Mouse (Mus musculus) urinary bladder, postnatal 14 days (tissue): ENCODE data around the gene Sfn.
A peak's percentile ranks its signal among the peaks of the same experiment; 100 is the strongest.

Experiments used
- DNase-seq: peaks from one replicate; pipeline ENCODE4 v3.0.0; 2021; ENCODE audit warnings: low spot score

Sfn gene

DNA sequence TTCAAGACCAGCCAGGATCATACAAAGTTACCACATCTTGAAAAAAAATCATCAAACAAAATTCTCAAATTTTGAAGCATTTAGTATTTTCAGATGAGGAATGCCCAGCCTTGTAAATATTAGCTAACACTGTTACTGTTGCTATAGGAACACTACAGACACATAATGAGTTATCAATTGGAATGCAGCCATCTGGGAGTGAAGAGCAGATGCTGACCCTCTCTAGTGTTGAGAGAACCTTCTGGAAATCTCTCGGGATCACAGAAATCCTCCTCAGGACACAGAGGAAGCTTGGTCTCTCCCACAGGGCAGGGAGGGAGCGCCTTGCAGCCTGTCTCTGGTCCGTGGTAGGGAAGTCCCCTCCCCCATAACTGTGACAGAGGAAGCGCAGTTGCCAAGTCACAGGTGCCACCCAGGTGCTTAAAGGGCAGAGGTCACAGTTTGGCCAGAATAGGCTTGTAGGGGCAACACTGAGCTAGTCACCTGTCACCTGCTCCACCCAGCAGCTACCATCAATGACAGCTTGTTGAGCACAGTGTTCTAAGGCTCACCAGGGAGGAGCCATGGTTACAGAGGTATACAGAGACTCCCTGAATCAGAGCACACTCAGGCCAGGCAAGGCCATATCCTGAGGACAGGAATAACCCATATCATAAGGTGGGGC, 17.6 kb upstream of the Sfn start:
- DNase-seq, result no peak

DNA sequence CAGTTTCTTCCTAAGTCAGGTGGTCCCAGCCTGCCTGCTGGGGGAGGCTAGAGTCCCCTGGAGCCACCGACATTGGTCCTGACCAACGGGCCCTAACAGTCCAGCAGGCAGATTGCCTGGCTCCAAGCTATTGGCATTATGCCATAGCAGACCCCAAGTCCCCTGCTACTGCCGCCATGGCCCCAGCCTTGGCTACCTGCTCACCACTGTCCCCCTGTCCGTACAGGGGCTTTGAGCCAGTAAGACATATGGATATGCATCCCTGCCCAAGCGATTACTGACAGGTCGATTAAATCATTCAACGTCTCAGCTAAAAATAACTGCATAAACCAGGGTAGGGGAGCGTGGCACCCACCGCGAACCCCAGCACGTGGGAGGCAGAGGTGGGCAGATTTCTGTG, 16.0 kb upstream of the Sfn start:
- DNase-seq, result no peak

DNA sequence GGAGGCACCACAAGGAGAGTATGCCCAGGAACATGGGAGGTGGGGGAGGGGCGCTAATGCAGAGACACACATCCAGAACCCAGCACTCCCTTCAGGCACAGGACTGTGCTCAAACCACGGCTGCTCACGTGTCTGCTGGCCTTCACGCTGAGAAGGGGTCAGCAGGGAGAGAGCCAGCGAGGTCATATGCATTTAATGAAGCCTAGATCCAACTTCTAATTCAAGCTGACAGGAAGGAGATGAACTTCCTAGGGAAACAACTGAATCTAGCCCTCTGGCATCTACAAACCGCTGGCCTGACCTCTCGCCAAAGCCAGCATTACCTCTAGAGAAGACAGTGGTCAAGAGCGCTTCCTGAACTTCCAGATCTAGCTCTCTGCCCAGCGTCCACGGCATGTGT, 13.4 kb upstream of the Sfn start:
- DNase-seq, result no peak

GRCm38 (mm10) chr4:133614274-133614761, 12.3 kb upstream of the Sfn start:
- DNase-seq, result peak; percentile 38

- no peak for DNase-seq
These were observed 11.9 kb upstream of the Sfn start for GRCm38 (mm10) chr4:133613867-133614266.

GRCm38 (mm10) chr4:133613026-133613425, 11.1 kb upstream of the Sfn start:
- DNase-seq, result no peak

DNA sequence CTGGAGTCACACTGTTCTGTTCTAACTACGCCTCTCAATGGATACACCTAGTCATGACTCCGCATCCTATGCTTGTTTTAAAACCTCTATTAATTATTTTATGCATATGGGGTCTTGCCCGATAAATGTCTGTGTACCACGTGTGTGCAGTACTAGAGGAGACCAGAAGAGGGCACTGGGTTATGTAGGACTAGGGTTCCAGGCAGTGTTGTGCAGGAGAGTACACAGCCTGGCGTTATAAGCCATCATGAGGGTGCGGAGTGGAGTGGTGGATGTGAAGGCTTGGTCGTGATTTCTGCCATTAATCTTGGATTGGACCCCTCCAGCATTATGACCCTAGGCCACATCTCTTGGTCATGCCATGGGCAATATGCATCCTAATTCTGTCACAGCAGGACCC, 10.4 kb upstream of the Sfn start:
- DNase-seq, result no peak

- no peak for DNase-seq
These were observed 9.8 kb upstream of the Sfn start for GRCm38 (mm10) chr4:133611815-133612214.

GRCm38 (mm10) chr4:133609719-133610118, 7.8 kb upstream of the Sfn start:
- DNase-seq, result peak; percentile 91

GRCm38 (mm10) chr4:133607284-133607683, 5.3 kb upstream of the Sfn start:
- peak; percentile 60 for DNase-seq

DNA sequence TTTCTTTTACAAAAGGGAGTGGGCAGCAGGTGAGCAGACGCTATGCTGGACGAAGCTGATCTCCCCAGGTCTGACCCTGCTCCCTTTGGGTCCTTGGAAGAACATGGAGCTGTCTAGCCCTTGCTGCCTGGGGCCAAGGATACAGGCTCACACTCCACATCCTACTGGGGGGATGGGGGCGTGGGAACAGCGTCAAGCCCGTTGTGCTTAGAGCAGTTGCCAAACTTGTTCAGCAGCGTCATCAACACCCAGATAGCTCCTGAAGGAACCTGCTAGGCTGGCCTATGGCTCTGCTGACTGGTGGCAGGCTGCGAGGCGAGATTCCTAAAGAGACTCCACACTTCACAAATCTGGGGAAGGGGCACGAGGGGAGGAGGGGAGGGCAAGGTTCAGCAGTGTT, 3.4 kb upstream of the Sfn start:
- DNase-seq, result peak; percentile 85

GRCm38 (mm10) chr4:133604856-133605255, 2.9 kb upstream of the Sfn start:
- DNase-seq, result peak; percentile 49

- DNase-seq, result no peak
These were observed 2.2 kb upstream of the Sfn start for GRCm38 (mm10) chr4:133604175-133604574.

- no peak for DNase-seq
These were observed 1.1 kb upstream of the Sfn start for GRCm38 (mm10) chr4:133603056-133603455.

- no peak for DNase-seq
These were observed 1.7 kb downstream of the Sfn start for GRCm38 (mm10) chr4:133600306-133600705.

DNA sequence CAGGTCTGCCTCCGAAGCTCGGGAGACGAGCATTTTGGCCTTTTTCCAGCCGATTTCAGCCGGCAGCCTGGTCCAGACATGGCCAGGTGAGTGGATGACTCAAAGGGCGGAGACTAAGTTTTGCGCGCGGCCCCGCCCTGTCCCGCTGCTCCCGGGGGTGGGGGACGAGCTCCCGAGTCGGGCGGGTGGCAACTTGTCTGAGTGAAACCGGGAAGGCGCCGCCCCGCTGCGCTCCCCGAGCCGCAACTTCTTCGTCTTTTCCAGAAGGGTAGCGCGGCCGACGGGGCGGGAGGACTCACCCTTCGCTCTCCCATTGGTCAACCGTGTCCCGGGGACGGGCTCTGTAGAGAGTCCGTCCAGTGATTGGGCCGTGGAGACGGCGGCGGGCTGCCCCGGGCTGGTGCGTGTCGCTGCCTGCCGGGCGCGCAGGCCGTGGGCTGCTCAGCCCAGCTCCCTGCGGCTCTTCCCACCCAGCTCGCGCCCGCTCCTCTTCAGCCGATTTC, 2.3 kb downstream of the Sfn start:
- peak; percentile 97 for DNase-seq

- DNase-seq, result no peak
These were observed 2.9 kb downstream of the Sfn start for GRCm38 (mm10) chr4:133599116-133599515.

GRCm38 (mm10) chr4:133598616-133599015, 3.4 kb downstream of the Sfn start:
- DNase-seq, result peak; percentile 44

DNA sequence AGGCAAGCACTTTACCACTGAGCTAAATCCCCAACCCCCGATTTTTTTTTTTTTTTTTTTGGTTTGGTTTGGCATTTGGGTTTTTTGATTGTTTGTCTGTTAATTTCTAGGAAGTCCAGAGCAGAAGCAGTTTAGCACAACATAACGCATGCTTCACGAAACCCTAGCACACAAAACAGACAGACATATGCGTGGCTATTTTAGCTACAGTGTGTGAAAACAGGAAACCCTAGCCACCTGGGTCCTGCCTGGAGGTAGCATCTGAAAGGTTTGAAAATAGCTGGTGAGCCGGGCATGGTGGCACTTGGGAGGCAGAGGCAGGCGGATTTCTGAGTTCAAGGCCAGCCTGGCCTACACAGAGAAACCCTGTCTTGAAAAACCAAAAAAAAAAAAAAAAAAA, 5.9 kb downstream of the Sfn start:
- no peak for DNase-seq

- peak; percentile 56 for DNase-seq
These were observed 6.4 kb downstream of the Sfn start for GRCm38 (mm10) chr4:133595538-133595937.

- DNase-seq, result peak; percentile 60
These were observed 9.4 kb downstream of the Sfn start for GRCm38 (mm10) chr4:133592570-133592969.

GRCm38 (mm10) chr4:133584059-133584951, 17.7 kb downstream of the Sfn start, which contains the start of gene Gpn2:
TSS of gene Gpn2 (plus strand) at chr4:133584362.
- DNase-seq, result peak; percentile 85

DNA sequence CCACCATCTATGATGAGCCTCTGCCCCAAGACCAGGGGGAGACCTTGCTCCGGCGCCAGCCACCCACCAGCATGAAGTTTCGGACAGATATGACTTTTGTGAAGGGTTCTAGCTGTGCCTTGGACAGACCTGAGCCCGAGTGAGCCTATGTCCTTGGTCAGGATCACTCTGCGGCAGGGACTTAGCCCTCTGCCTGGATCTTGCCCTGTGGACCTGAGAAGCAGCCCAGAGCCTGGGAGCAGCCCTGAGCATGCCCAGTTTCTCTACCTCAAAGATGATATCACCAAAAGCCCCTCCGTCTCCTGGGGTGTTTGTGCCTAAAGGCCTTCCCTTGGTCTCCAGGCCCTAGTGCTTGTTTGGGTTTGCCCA, 18.3 kb downstream of the Sfn start:
- no peak for DNase-seq
